Mouse (Mus musculus) limb, embryonic 11.5 days (tissue): ENCODE data around the gene Rcor3. TPM values are rescaled to one million over a fixed set of nuclear protein-coding genes. Genes with fewer than 3 reads are reported as not detected.

Experiments used
- ATAC-seq: fragments of 200-750 bp; cut with Nextera tagmentation; 2 replicates; pipeline ENCODE4 v1.8.0; 2017; ENCODE audit warnings: low read depth; ENCODE audit not compliant: insufficient number of reproducible peaks, low FRiP score, low TSS enrichment
- DNase-seq: peaks from one replicate; pipeline ENCODE4 v3.0.0-alpha.2; 2015; ENCODE audit warnings: low spot score
- H3K27ac ChIP-seq: fragments of 300-500 bp; sonication (generic); replicated peaks from 2 replicates; pipeline ENCODE4 v1.5.1; 2014; ENCODE audit warnings: low read depth, mild to moderate bottlenecking, low read length
- H3K27me3 ChIP-seq: fragments of 300-500 bp; sonication (generic); 2 replicates; pipeline ENCODE4 v1.6.1; 2014; ENCODE audit warnings: mild to moderate bottlenecking, low read length, mixed read lengths; ENCODE audit not compliant: control insufficient read depth, insufficient read depth
- H3K36me3 ChIP-seq: fragments of 300-500 bp; sonication (generic); 2 replicates; pipeline ENCODE4 v1.6.1; 2014; ENCODE audit warnings: mild to moderate bottlenecking, low read length, moderate library complexity, mixed read lengths; ENCODE audit not compliant: control insufficient read depth, insufficient read depth
- H3K4me1 ChIP-seq: fragments of 300-500 bp; sonication (generic); 2 replicates; pipeline ENCODE4 v1.6.1; 2014; ENCODE audit warnings: low read length, mixed read lengths; ENCODE audit not compliant: control insufficient read depth, insufficient read depth
- H3K4me2 ChIP-seq: fragments of 300-500 bp; sonication (generic); 2 replicates; pipeline ENCODE4 v1.6.1; 2014; ENCODE audit warnings: low read depth, mild to moderate bottlenecking, moderate library complexity; ENCODE audit not compliant: severe bottlenecking
- H3K4me3 ChIP-seq: fragments of 300-500 bp; sonication (generic); 2 replicates; pipeline ENCODE4 v1.5.1; 2014; ENCODE audit warnings: low read depth, low read length
- H3K9ac ChIP-seq: fragments of 300-500 bp; sonication (generic); 2 replicates; pipeline ENCODE4 v1.6.1; 2014; ENCODE audit warnings: mild to moderate bottlenecking, low read length
- H3K9me3 ChIP-seq: fragments of 300-500 bp; sonication (generic); 2 replicates; pipeline ENCODE4 v1.6.1; 2016; ENCODE audit warnings: low read length; ENCODE audit not compliant: control insufficient read depth
- WGBS: fragments of 180-500 bp; shearing (Covaris S2); extraction: QIAGEN DNeasy Blood & Tissue Kit; methylation state at CpG from one replicate; pipeline ENCODE4 v1.1.7; 2014; 5-methylcytosine and 5-hydroxymethylcytosine counted together
- polyA plus RNA-seq: library from polyadenylated mRNA; unstranded; fragments of >200 nt; fragmentation: Nextera tagmentation; extraction: Ambion mirVana; gene quantifications from 2 replicates; pipeline ENCODE4 v1.2.1, GENCODE M21; 2014

Gene Rcor3
- 17.6 and 20.5 TPM in 2 replicates for polyA plus RNA-seq

GRCm38 (mm10) chr1:192137926-192138910 is at the start of gene Rcor3:
Gene Rcor3, minus strand, starts transcription at chr1:192138062.
- Histone ChIP-seq H3K9me3 (no peaks in the 10 kb centered on the region), H3K4me1 (no peaks in the 10 kb centered on the region), H3K36me3 (no peaks in the 10 kb centered on the region), H3K27ac (peak within 1 kb of the TSS; percentile 95), H3K9ac (peak within 1 kb of the TSS; percentile 95), H3K4me2 (peak within 1 kb of the TSS; percentile 97), H3K27me3 (no peaks in the 10 kb centered on the region), H3K4me3 (peak within 1 kb of the TSS; percentile 86)
- peak; percentile 78 for ATAC-seq
- under 1% methylated on average over 49 of the region's 88 CpGs for WGBS
- DNase-seq, result peak; percentile 78

GRCm38 (mm10) chr1:192181696-192182257 is 43.9 kb upstream of the Rcor3 start:
- Histone ChIP-seq H3K27ac (no peak overlapping the region), H3K9ac (no peak overlapping the region), H3K27me3 (no peaks in the 10 kb centered on the region), H3K4me2 (no peak overlapping the region), H3K36me3 (no peaks in the 10 kb centered on the region), H3K4me1 (no peaks in the 10 kb centered on the region), H3K9me3 (no peaks in the 10 kb centered on the region), H3K4me3 (no peak overlapping the region)
- ATAC-seq (no peak), DNase-seq (no peak)
- 83% methylated on average over 4 of the region's 4 CpGs for WGBS

GRCm38 (mm10) chr1:192179877-192180276 is 42.0 kb upstream of the Rcor3 start:
- no peak overlapping the region for H3K4me3 ChIP-seq

GRCm38 (mm10) chr1:192171477-192171876 is 33.6 kb upstream of the Rcor3 start:
- no peaks in the 10 kb centered on the region for H3K36me3 ChIP-seq
- no peak overlapping the region for H3K9ac ChIP-seq
- no peaks in the 10 kb centered on the region for H3K9me3 ChIP-seq
- H3K4me2 ChIP-seq, result no peak overlapping the region
- H3K27ac ChIP-seq, result no peak overlapping the region
- WGBS, result 88% methylated on average over 3 of the region's 3 CpGs
- DNase-seq (no peak), ATAC-seq (no peak)
- H3K27me3 ChIP-seq, result no peaks in the 10 kb centered on the region
- no peak overlapping the region for H3K4me3 ChIP-seq
- no peaks in the 10 kb centered on the region for H3K4me1 ChIP-seq

More at GRCm38 (mm10) chr1:192179877-192180276, 42.0 kb upstream of the Rcor3 start:
- Histone ChIP-seq H3K36me3 (no peaks in the 10 kb centered on the region), H3K27me3 (no peaks in the 10 kb centered on the region), H3K4me2 (no peak overlapping the region), H3K27ac (no peak overlapping the region), H3K9ac (no peak overlapping the region), H3K4me1 (no peaks in the 10 kb centered on the region), H3K9me3 (no peaks in the 10 kb centered on the region)
- DNase-seq (no peak), ATAC-seq (no peak)
- WGBS, result 82% methylated on average over 3 of the region's 3 CpGs

- Histone ChIP-seq H3K4me3 (no peak overlapping the region), H3K9ac (no peak overlapping the region), H3K27me3 (no peaks in the 10 kb centered on the region), H3K27ac (no peak overlapping the region), H3K4me2 (no peak overlapping the region), H3K36me3 (no peaks in the 10 kb centered on the region), H3K4me1 (no peaks in the 10 kb centered on the region), H3K9me3 (no peaks in the 10 kb centered on the region)
- DNase-seq, result no peak
- ATAC-seq, result no peak
- WGBS, result 87% methylated on average over 4 of the region's 4 CpGs
Measured at GRCm38 (mm10) chr1:192151179-192151578, 13.3 kb upstream of the Rcor3 start.

- no peaks in the 10 kb centered on the region for H3K27me3 ChIP-seq
- ATAC-seq, result no peak
- H3K9ac ChIP-seq, result no peak overlapping the region
- no peaks in the 10 kb centered on the region for H3K4me1 ChIP-seq
- no peak for DNase-seq
- H3K4me2 ChIP-seq, result no peak overlapping the region
- 95% methylated on average over 2 of the region's 2 CpGs for WGBS
- H3K9me3 ChIP-seq, result no peaks in the 10 kb centered on the region
- no peaks in the 10 kb centered on the region for H3K36me3 ChIP-seq
- H3K4me3 ChIP-seq, result no peak overlapping the region
- H3K27ac ChIP-seq, result no peak overlapping the region
Measured at GRCm38 (mm10) chr1:192140313-192140712, 2.5 kb upstream of the Rcor3 start.

- Histone ChIP-seq H3K27me3 (no peaks in the 10 kb centered on the region), H3K4me2 (peak overlapping the region; percentile 97), H3K9ac (peak overlapping the region; percentile 95), H3K4me3 (peak overlapping the region; percentile 86), H3K27ac (peak overlapping the region; percentile 95), H3K36me3 (no peaks in the 10 kb centered on the region), H3K4me1 (no peaks in the 10 kb centered on the region), H3K9me3 (no peaks in the 10 kb centered on the region)
- ATAC-seq, result peak; percentile 7; the same call in 1 of the 2 replicates
- no peak for DNase-seq
- under 1% methylated on average over 28 of the region's 61 CpGs for WGBS
Measured at GRCm38 (mm10) chr1:192137291-192137925, 454 bp downstream of the Rcor3 start.

- peak; percentile 85 for DNase-seq
- H3K4me2 ChIP-seq, result peak overlapping the region; percentile 97
- H3K36me3 ChIP-seq, result no peaks in the 10 kb centered on the region
- H3K27me3 ChIP-seq, result no peaks in the 10 kb centered on the region
- no peaks in the 10 kb centered on the region for H3K9me3 ChIP-seq
- peak overlapping the region; percentile 95 for H3K27ac ChIP-seq
- H3K4me1 ChIP-seq, result no peaks in the 10 kb centered on the region
- ATAC-seq, result peak; percentile 87
- H3K9ac ChIP-seq, result peak overlapping the region; percentile 95
- WGBS, result under 1% methylated on average over 53 of the region's 55 CpGs
- peak overlapping the region; percentile 86 for H3K4me3 ChIP-seq
Measured at GRCm38 (mm10) chr1:192136561-192137290, 1.1 kb downstream of the Rcor3 start.
